Mouse (Mus musculus) mouse trophoblast stem cell (cell line): ENCODE measurements around the gene Fndc8.
"Not testable (repeated sequence)": the region's sequence is repeated elsewhere in the genome, so short reads cannot be mapped to it uniquely, and the experiment has no call there.

Experiments used
- in situ Hi-C, 2 experiments: fragments of 300-500 bp; cut with MseI, MboI; formaldehyde crosslinking; loops; 2 replicates in 1 of 2; 3 replicates in 1 of 2; pipeline ENCODE4 v1.15.1; 2025

Gene Fndc8

GRCm38 (mm10) chr11:82910250-82910649 is 18.3 kb downstream of the Fndc8 start, which contains the start of gene Unc45b:
Gene Unc45b, plus strand, starts transcription at chr11:82910550.
- in situ Hi-C loops, result loop anchor here in 1 of 2 experiments (25.0 kb wide), 1 partner anchor 277 kb away; the partner anchor contains the start of genes Slfn3 and Slfn4

GRCm38 (mm10) chr11:82910679-82911389 is 18.9 kb downstream of the Fndc8 start:
- in situ Hi-C loops, result loop anchor here in 1 of 2 experiments (25.0 kb wide), 1 partner anchor 276 kb away; the partner anchor contains the start of genes Slfn3 and Slfn4

GRCm38 (mm10) chr11:82914711-82915352 is 22.9 kb downstream of the Fndc8 start:
- in situ Hi-C loops, result loop anchor here in 1 of 2 experiments (5.0 to 25.0 kb wide), 2 partner anchors 42 to 272 kb away; partner anchors contain the start of genes Slfn3 and Slfn4

- in situ Hi-C loops, result loop anchor here (5.0 to 25.0 kb wide), 3 partner anchors 37 to 267 kb away; partner anchors contain the start of genes Slfn3 (in 1 of the 2) and Slfn4 (in 1 of the 2)
Measured at GRCm38 (mm10) chr11:82920768-82921167, 28.8 kb downstream of the Fndc8 start.

- in situ Hi-C loops, result loop anchor here (5.0 to 25.0 kb wide), 3 partner anchors 36 to 266 kb away; partner anchors contain the start of genes Slfn3 (in 1 of the 2) and Slfn4 (in 1 of the 2)
Measured at GRCm38 (mm10) chr11:82921691-82922090, 29.8 kb downstream of the Fndc8 start.

GRCm38 (mm10) chr11:82923910-82924309 is 32.0 kb downstream of the Fndc8 start:
- in situ Hi-C loops, result loop anchor here (5.0 to 25.0 kb wide), 3 partner anchors 33 to 263 kb away; partner anchors contain the start of genes Slfn3 (in 1 of the 2) and Slfn4 (in 1 of the 2)

GRCm38 (mm10) chr11:82928897-82929632 is 37.1 kb downstream of the Fndc8 start:
- in situ Hi-C loops, result loop anchor here in 1 of 2 experiments (10.0 kb wide), 1 partner anchor 116 kb away; no protein-coding TSS in a partner anchor

- in situ Hi-C loops, result loop anchor here in 1 of 2 experiments (10.0 kb wide), 1 partner anchor 115 kb away; no protein-coding TSS in a partner anchor
Measured at GRCm38 (mm10) chr11:82929633-82929950, 37.7 kb downstream of the Fndc8 start.

- in situ Hi-C loops, result not testable (repeated sequence)
Measured at GRCm38 (mm10) chr11:82930391-82930955, 38.5 kb downstream of the Fndc8 start.

- in situ Hi-C loops, result not testable (repeated sequence)
Measured at GRCm38 (mm10) chr11:82931161-82931560, 39.2 kb downstream of the Fndc8 start.

- in situ Hi-C loops, result not testable (repeated sequence)
Measured at GRCm38 (mm10) chr11:82931671-82932450, 39.9 kb downstream of the Fndc8 start.

GRCm38 (mm10) chr11:82933186-82933585 is 41.3 kb downstream of the Fndc8 start:
- in situ Hi-C loops, result no loop called here

GRCm38 (mm10) chr11:82943336-82943735 is 51.4 kb downstream of the Fndc8 start:
- in situ Hi-C loops, result no loop called here

- in situ Hi-C loops, result no loop called here
Measured at GRCm38 (mm10) chr11:82945636-82946035, 53.7 kb downstream of the Fndc8 start.

- in situ Hi-C loops, result no loop called here
Measured at GRCm38 (mm10) chr11:82947457-82947856, 55.5 kb downstream of the Fndc8 start.

- in situ Hi-C loops, result no loop called here
Measured at GRCm38 (mm10) chr11:82949036-82949435, 57.1 kb downstream of the Fndc8 start.
